Mouse (Mus musculus) urinary bladder, postnatal 36 days (tissue): ENCODE measurements around the gene Brap.

Experiments used
- DNase-seq, 2 experiments: peaks; one replicate each; pipeline ENCODE4 v3.0.0; 2022; ENCODE audit warnings: low spot score in 2 of 2, mixed read lengths in 1 of 2

Brap gene

GRCm38 (mm10) chr5:121714928-121715327 lies 54.6 kb downstream of the Brap start:
- no peak for DNase-seq

GRCm38 (mm10) chr5:121718462-121718861 lies 58.1 kb downstream of the Brap start:
- no peak for DNase-seq

- DNase-seq = no peak
Observed at GRCm38 (mm10) chr5:121720888-121721585, 60.7 kb downstream of the Brap start.

- peak in 1 of 2 experiments; percentile 18 for DNase-seq
Observed at GRCm38 (mm10) chr5:121721841-121722240, 61.5 kb downstream of the Brap start.

- no peak for DNase-seq
Observed at GRCm38 (mm10) chr5:121724678-121725077, 64.3 kb downstream of the Brap start.

GRCm38 (mm10) chr5:121730057-121730456 lies 69.7 kb downstream of the Brap start:
- no peak for DNase-seq

GRCm38 (mm10) chr5:121736641-121737040 lies 76.3 kb downstream of the Brap start:
- DNase-seq = no peak
